Mouse (Mus musculus): ENCODE measurements around the gene Pde12.

- TF ChIP-seq CTCF (IDR thresholded peaks at IDR 0.05; ENCODE audit: low read depth) (no peak), EP300 (IDR thresholded peaks at IDR 0.05; ENCODE audit: low read depth) (no peak)
Observed at GRCm38 (mm10) chr14:26638708-26639084, 31.0 kb downstream of the Pde12 start.

All from heart, postnatal 0 days (tissue).